Mouse (Mus musculus): Measurements from ENCODE around the gene Olfr572.

Olfr572 gene

DNA sequence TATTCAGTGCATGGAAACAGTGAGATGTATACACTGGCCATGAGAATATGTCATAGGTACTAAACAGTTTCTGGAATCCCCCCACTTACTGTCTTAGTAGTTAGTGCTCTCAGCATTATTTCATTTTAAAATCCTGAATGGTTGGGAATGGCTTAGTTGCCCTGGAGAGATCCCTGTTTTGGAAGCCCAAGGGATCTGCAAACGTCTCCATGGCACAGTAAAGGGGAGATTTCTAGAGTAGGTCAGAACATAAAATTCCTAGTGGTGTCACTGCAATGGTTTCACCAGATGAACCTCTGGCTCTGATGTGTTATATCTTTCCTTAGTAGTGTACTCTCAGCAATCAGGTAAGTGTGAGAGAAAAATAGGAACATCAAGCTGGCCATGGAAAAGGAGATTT, at the start of gene Olfr572:
Gene Olfr572, plus strand, starts transcription at position 301 of the 400 bp plus-strand sequence.
- DNase-seq (ENCODE audit: low spot score), result no peak

- DNase-seq (ENCODE audit: low spot score), result no peak
These were observed 47.4 kb upstream of the Olfr572 start, which contains the start of gene Olfr568 for GRCm38 (mm10) chr7:102876822-102877221. Gene Olfr568, plus strand, starts transcription at chr7:102877122.

- no peak for DNase-seq (ENCODE audit: low spot score)
These were observed 33.4 kb upstream of the Olfr572 start, which contains the start of gene Olfr569 for GRCm38 (mm10) chr7:102890782-102891181. Gene Olfr569, minus strand, starts transcription at chr7:102890882.

DNA sequence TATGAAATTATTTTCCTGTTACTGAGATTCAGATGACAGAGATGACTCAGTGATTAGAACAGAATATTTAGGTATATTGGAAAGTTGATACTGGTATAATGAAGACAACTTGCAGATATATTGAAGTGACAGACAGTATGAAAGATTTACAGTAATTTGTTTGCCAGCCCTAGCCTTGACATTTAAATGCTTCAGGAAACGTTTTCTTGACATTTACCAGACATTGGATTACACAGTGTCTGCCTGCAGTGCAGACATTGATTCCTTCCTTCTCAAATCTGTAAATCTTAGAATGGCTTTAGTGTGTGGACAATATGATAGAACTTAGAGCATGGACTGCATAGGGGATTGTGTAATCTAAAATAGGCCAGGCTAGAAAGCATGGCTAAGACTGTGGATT, 8.9 kb upstream of the Olfr572 start:
- DNase-seq (ENCODE audit: low spot score), result no peak

DNA sequence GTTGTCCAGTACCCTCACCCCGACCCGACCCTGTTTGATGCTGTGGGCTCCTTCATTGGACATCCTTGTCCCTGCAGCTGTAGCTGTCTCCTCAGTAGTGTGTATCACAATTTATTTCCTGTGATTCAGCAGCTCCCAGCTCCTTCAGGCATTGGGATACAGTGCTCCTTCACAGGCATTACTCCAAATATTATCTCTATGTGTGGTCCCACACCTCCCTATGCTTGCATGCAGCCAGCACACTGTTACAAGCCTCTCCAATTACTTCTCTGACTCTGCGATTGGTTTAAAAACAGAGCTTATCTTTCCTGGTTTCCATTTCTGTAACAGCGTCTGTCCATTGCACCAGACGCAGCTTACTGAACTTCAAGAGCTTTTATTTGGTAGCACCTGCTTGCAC, 7.8 kb upstream of the Olfr572 start:
- DNase-seq (ENCODE audit: low spot score), result no peak

DNA sequence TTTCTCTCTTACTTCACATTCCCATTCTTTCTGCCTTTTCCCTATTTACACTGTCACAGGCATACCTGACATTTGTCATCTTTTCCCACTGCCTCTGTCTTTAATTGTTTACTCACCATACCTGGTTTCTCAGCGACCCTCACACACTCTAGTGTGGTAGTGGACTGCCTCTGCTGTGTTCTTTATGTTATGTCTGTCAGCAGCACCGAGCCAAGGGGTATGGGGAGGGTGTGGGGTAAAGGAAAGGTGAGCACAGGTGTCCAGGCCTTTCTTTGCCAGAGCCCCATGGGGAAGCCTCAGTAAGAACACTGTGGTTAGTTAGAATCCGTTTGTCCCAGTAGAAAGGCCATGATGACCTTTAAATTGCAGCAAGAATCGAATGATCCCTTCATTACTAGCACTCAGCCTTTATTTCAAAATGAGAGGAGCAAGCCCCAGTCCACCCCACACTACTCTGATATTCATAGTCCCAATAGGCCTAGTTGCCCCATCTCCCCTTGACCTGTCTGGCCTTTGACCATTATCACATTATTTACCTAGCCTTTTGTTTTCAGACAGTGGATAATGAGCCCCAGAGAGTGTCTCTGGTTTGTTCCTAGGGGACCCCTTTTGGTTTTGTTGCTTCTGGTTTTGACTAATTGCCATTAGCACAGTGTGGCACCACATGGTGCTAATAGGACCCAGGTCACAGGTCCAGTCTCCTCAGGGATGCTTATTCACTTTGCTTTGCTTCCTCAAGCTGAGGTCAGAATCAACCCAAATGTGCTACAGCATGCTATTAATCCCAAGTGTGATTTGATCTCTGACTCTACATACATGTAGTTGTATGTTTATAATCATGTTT, 7.0 kb upstream of the Olfr572 start, which contains the start of gene Olfr571:
Gene Olfr571, minus strand, starts transcription at position 505 of the 844 bp plus-strand sequence.
- no peak for DNase-seq (ENCODE audit: low spot score)

GRCm38 (mm10) chr7:102919632-102920031, 4.6 kb upstream of the Olfr572 start:
- DNase-seq (ENCODE audit: low spot score), result no peak

- no peak for DNase-seq (ENCODE audit: low spot score)
These were observed 2.9 kb downstream of the Olfr572 start for GRCm38 (mm10) chr7:102927105-102927504.

DNA sequence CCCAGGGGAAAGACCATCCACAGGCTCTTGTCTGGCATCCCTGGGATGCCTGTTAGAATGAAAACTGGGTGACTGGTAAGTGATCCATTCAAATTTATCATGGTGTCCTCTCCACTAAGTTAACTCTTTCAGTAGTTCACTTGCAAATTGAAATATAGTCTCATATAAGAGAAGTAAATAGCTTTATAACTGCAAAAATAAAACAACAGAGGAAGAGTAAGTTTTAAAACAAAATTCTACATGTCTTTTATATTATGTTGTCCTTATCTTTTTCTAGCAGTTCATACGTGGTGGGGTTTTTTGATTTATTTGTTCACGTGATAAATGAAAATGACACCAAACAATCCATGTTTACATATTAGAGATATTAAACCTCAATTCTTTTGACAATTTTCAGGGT, 18.3 kb downstream of the Olfr572 start, which contains the start of gene Olfr573-ps1:
Gene Olfr573-ps1, minus strand, starts transcription at position 101 of the 400 bp plus-strand sequence.
- no peak for DNase-seq (ENCODE audit: low spot score)

- DNase-seq (ENCODE audit: low spot score), result no peak
These were observed 19.2 kb downstream of the Olfr572 start for GRCm38 (mm10) chr7:102943417-102943816.

GRCm38 (mm10) chr7:102948167-102948566, 24.0 kb downstream of the Olfr572 start, which contains the start of gene Olfr574:
Gene Olfr574, plus strand, starts transcription at chr7:102948467.
- DNase-seq (ENCODE audit: low spot score), result no peak

GRCm38 (mm10) chr7:102950732-102951131, 26.5 kb downstream of the Olfr572 start:
- no peak for DNase-seq (ENCODE audit: low spot score)

DNA sequence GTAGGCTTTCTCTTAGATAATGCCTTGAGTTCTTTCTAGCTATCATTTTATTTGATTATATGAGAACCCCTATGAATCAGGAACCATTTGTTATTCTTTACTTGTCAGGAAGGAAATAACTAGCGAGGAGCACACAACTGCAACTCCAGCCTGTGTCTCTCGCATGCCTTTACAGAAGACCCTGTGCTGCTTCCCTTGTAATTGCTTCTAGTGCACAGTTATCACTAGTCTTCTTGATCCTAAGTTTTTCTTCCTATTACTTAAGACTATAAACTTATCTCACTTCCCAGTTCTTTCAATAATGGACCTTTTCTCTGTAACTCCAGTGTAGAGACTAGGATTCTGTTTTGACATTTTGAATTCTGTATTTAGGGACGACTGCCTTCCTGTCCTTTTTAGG, 33.9 kb downstream of the Olfr572 start:
- DNase-seq (ENCODE audit: low spot score), result no peak

DNA sequence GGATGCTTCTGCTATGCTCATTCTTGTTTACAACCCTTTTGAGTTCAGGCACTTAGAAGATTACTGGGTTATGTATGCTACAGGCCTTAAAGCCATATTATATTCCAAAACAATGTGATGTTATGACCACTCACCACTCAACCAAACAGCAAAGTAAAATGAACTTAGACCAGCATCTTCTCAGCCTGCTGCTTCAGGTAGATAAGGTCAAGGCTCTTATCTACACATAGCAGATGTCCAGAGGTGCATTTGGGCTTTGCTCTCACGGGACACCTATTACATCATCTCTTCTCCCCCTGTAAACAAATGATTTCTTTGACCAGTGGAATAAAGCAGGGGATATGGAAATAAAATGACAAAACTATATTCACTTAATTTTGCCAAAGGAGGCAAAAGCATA, 34.4 kb downstream of the Olfr572 start, which contains the start of gene Olfr575:
Gene Olfr575, minus strand, starts transcription at position 183 of the 400 bp plus-strand sequence.
- DNase-seq (ENCODE audit: low spot score), result no peak

DNA sequence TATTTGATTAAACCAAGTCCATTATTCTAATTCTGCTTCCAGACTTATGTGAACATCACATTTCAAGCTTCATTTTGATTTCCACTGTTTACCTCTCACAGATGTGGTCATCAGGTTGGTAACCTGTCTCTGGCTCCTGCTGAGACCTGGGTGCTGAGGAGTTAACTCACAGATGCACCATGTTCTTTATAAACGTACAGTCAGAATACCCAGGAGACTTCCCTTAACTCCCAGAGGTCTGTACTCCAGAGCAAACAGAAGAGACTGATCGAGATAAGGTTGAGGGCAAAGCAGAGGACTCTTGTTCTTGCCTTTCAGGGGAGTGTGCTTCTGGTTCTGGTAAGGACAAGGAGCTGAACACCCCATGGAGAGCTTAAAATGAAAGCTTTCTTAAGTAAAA, 38.2 kb downstream of the Olfr572 start, which contains the start of gene Olfr576:
Gene Olfr576, plus strand, starts transcription at position 301 of the 400 bp plus-strand sequence.
- no peak for DNase-seq (ENCODE audit: low spot score)

GRCm38 (mm10) chr7:102974399-102974798, 50.2 kb downstream of the Olfr572 start:
- DNase-seq (ENCODE audit: low spot score), result no peak

GRCm38 (mm10) chr7:102975843-102976242, 51.6 kb downstream of the Olfr572 start, which contains the start of gene Olfr577:
Gene Olfr577, minus strand, starts transcription at chr7:102975943.
- no peak for DNase-seq (ENCODE audit: low spot score)
